Mouse (Mus musculus) monocyte, adult 5-6 weeks (primary cell): ENCODE data around the gene Dmrt1. TPM values are rescaled to one million over a fixed set of nuclear protein-coding genes. Genes with fewer than 3 reads are reported as not detected.

ENCODE experiments used
- total RNA-seq: library from RNA; stranded (forward); fragments of 200-1000, 200-491, 200-594 nt; gene quantifications from 3 replicates; pipeline ENCODE4 v1.2.3, GENCODE M21; 2017

The Dmrt1 gene
- total RNA-seq, 1 experiment from 2014 or later: not detected

Other genes with a start within 250 kb of the Dmrt1 start
- not detected in 3 replicates for gene Dmrt3, start 104.7 kb downstream of the Dmrt1 start, total RNA-seq
- 1.8 TPM in 1 of 3 replicates, not detected in the others for gene Dmrt2, start 166.8 kb downstream of the Dmrt1 start, total RNA-seq